Mouse (Mus musculus) activated CD4-positive, CD25-positive, alpha-beta regulatory T cell, adult 4 months (primary cell): Measurements from ENCODE around the gene Zfp874b. TPM values are rescaled to one million over a fixed set of nuclear protein-coding genes. Genes with fewer than 3 reads are reported as not detected.
"Not testable (repeated sequence)": the region's sequence is repeated elsewhere in the genome, so short reads cannot be mapped to it uniquely, and the experiment has no call there.

ENCODE experiments used
- ATAC-seq: one replicate; pipeline ENCODE4 v1.8.0; 2017
- polyA plus RNA-seq, 2 experiments: library from polyadenylated mRNA; unstranded; fragments of 100-300 nt; shearing (Covaris generic); gene quantifications; one replicate each; pipeline ENCODE4 v1.2.1; 2017

The Zfp874b gene
- 10 to 100 TPM in 1 of 2 experiments, 1 to 10 TPM in 1; 9.3 to 10.8 TPM for polyA plus RNA-seq

DNA sequence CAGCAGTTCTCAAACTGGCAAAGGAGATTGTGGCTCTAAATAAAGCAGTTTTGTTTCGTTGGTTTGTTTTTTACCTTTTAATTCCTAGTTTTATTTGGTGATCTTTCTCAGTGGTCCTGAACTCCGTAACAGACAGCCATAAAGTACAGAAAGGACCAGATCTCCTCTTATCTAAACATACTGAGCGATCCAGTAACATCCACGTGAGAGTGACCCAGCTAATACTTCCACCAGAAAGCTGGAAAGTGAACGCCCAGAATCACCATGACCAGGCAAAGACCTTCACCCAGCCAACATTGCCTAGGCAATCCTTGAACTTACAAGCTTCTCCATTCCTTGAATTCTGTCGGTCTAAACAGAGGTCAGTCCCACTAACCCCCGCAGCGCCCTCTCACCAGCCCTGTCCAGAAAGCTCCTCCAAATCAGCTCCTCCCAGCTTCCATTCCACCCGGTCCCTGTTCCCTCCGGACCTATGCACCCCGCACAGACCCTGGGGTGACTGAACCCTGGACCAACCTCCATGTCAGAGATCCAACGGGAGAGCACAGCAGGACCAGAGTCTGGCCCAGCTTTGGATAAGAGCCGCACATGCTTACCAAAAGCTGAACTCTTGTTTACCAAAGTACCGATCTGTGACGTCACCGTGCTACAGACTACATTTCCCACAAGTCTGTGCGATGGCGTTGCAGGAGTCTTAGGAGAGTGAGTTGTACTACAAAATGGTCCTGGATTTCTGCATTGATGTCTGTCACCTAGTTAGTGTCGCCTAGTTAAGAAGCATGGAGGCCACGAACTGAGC, at the start of gene Zfp874b:
TSS of gene Zfp874b (minus strand) at position 634 of the 799 bp plus-strand sequence.
- peak; percentile 98 for ATAC-seq

- no peak for ATAC-seq
These were observed 43.1 kb upstream of the Zfp874b start for GRCm38 (mm10) chr13:67527049-67527730.

DNA sequence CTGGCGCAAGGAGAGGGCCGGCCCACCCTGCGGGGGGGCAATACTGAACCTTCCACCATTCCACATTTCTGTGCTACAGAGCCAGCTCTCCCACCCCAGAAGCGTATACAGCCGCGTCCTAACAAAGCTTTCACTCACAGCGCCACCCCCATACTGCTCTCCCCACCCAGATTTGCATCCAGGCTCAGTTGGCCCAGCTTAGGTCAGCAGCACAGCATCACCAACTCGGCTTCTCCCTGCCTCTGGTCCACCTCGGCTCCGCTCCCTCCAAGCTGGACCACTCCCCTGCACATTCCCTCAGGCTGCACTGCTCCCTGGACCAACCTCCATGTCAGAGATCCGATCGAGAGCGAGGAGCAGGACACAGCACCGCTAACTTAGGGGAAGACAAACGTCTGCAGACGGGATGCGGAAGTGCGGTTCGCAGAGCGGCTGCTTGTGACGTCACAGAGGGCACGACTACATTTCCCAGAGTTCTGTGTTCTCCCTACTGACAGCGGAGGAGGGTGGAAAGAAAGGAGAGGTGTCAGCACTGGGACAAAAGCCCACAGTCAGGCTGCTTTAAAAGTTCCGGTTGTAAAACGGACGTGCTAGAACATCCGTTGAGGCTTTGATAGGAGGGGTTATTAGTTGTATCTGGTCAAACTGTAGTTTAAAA, 41.8 kb upstream of the Zfp874b start, which contains the start of the genes Gm26965 and Zfp87:
TSS of gene Gm26965 (minus strand) at position 399 of the 658 bp plus-strand sequence.
TSS of gene Zfp87 (minus strand) at position 425 of the 658 bp plus-strand sequence.
- peak; percentile 99 for ATAC-seq

- ATAC-seq: no peak
These were observed 16.9 kb upstream of the Zfp874b start for GRCm38 (mm10) chr13:67500908-67501307.

- peak; percentile 99 for ATAC-seq
These were observed 16.1 kb upstream of the Zfp874b start, which contains the start of gene Zfp58 for GRCm38 (mm10) chr13:67500084-67500719. Zfp58 (minus strand) TSS chr13:67500555.

GRCm38 (mm10) chr13:67495631-67496030, 11.6 kb upstream of the Zfp874b start:
- ATAC-seq: no peak

DNA sequence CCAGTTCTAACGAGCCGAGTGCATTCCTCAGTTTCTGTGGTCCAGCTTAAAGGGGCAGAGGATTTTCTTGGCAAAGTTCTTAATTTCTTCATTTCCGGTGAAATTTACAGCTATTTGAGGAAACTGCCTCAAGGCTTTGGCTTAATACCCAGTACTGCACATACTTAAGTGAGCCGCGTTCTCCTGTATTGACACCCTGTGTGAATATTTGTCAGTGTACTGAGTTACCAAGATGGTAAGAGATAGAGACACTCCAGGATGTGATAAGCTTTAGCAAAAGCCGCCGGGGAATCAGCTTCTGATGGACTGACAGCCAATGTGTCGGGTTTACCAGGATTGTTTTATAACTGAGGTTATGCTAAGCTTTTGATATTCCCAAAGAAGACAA, 360 bp upstream of the Zfp874b start:
- ATAC-seq: peak; percentile 22

DNA sequence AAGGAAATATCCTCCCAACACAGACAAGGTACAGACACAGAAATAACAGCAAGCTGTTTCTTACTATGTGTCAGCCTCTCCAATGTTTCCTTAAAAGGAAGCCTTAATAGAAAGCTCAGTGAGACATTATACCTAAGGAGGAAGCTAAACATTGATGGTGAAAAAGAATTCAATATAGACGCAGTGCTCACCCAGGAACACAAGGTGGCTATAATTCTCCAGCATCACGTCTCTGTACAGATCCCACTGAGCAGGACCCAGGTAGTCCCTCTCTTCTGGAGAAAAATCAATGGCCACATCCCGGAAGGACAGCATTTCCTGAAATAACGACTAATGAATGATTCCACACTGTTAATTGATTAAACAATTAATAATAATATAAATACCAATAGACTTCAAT, 2.5 kb downstream of the Zfp874b start:
- no peak for ATAC-seq

DNA sequence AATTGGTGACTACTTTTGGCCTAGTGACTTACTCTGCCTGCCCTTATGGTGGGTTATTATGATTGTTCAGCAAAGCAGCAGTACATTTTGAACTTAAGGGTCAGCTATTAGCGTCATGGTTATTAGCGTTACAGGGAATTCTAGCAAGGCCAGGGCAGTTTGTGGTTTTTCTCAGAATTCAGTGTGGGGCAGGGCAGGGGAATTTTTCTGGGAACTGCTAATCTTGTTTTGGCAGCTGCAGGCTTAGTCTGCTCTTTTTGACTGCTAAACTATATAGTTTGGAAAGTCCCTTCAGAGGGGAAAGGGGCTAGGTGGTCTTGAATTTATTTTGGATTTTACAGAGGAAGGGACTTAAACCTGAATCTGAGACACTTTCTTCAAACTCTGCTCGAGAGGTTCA, 14.8 kb downstream of the Zfp874b start:
- ATAC-seq: no peak

GRCm38 (mm10) chr13:67463506-67464185, 20.4 kb downstream of the Zfp874b start:
- ATAC-seq: not testable (repeated sequence)

DNA sequence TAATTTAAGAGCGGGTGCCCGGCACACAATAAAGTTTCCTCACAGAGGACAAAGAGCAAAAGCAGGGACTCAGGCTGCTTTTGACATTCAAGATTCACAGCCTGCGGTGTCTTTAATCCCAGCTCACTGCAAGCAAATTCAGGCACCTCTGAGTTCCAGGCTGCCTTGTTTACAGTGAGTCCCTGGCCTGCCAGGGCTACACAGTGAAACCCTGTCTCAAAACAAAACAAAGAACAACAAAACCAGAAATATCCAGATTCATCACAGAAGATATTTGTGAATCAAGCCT, 32.1 kb downstream of the Zfp874b start:
- no peak for ATAC-seq

DNA sequence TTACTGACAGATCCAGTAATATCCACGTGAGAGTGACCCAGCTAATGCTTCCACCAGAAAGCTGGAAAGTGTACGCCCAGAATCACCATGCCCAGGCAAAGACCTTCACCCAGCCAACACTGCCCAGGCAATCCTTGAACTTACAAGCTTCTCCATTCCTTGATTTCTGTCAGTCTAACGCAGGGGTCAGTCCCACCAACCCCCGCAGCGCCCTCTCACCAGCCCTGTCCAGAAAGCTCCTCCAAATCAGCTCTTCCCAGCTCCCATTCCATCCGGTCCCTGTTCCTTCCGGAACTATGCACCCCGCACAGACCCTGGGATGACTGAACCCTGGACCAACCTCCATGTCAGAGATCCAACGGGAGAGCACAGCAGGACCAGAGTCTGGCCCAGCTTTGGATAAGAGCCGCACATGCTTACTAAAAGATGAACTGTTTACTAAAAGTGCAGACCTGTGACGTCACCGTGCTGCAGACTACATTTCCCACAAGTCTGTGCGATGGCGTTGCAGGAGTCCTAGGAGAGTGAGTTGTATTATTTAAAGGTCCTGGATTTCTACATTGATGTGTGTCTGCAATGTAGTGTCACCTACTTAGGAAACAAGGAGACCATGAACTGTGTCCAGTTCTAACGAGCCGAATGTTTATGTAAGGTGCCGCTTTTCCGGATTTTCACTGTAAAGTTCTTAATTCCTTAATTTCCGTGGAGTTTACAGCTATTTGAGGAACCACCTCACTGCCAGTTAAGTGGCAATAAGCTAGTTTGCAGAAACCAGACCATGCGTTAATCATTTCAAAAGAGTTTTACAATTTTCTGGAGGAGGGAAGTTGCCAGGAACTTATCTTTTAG, 32.7 kb downstream of the Zfp874b start, which contains the start of gene Zfp874a:
TSS of gene Zfp874a (minus strand) at position 453 of the 849 bp plus-strand sequence.
- peak; percentile 100 for ATAC-seq

DNA sequence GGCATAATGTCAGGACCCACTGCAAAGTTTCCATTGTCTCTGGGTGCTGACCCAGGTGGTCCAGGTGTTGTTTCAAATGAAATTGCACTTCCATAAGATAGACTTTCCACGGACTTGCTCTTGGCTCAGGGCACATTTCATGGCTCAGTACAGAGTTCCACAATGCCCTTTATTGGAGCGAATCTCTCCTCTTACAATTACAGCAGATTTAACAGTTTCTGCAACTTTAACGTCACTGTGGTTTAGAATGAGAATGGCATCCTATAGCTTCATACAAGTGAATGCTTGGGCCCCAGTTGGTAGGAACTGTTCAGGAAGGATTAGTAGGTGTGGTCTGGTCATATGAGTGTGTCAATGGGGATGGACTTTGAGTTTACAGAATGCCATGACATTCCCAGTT, 47.0 kb downstream of the Zfp874b start:
- ATAC-seq: not testable (repeated sequence)

- no peak for ATAC-seq
These were observed 55.9 kb downstream of the Zfp874b start for GRCm38 (mm10) chr13:67428116-67428515.

DNA sequence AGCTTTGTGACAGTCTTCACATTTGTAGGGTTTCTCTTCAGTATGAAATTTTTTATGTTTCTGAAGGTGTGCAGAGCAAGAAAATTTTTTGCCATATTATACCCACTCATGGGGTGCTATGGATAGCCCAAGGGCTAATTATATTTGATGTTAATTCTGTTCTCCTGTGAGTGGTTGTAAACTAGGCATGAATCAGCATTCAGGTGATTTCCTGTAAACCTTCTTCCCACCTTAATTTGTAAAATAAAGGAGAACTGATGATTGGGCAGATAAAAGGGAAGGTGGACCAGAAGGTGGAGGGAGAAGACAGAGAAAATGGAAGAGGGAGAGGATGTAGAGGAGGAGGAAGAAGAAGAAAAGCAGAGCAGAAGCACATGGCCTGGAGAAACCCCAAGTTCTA, 58.4 kb downstream of the Zfp874b start:
- ATAC-seq: not testable (repeated sequence)

DNA sequence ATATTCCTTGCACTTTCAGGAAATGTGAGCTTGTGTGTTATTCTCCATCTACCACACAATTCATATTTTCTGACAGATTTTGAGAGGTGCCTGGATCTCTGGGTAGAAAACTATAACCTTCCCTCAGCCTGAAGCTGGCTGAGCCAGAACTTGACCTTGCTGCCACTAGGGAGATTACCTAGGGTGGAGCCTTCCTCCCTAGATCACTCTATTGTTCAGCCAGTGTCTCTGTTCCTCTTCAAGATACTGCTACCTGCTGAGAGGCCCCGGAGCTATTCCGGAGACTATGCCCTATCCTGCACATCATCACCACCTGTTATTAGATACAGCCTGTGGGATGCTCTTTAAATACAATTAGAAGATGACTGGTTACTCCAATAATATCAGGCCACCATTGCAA, 61.5 kb downstream of the Zfp874b start:
- ATAC-seq: not testable (repeated sequence)

Other genes with a start within 250 kb of the Zfp874b start
- gene Zfp458, start 205.8 kb downstream of the Zfp874b start, polyA plus RNA-seq: 1 to 10 TPM; 2.2 to 2.4 TPM
- 1 to 10 TPM in 1 of 2 experiments, not detected in 1; 1.9 TPM for gene Zfp457, start 177.8 kb downstream of the Zfp874b start, polyA plus RNA-seq
- gene Zfp595, start 151.7 kb downstream of the Zfp874b start, polyA plus RNA-seq: 1 to 10 TPM; 5.4 to 5.9 TPM
- gene Gm28044, start 123.7 kb downstream of the Zfp874b start, polyA plus RNA-seq: not detected
- 1 to 10 TPM; 2.9 to 3.4 TPM for gene Zfp953, start 123.7 kb downstream of the Zfp874b start, polyA plus RNA-seq
- gene Gm28041, start 108.5 kb downstream of the Zfp874b start, polyA plus RNA-seq: 1 to 10 TPM; 1.3 to 2.3 TPM
- gene Zfp456, start 108.4 kb downstream of the Zfp874b start, polyA plus RNA-seq: 1 to 10 TPM; 6.5 to 8.4 TPM
- gene Zfp429, start 84.4 kb downstream of the Zfp874b start, polyA plus RNA-seq: 10 to 100 TPM; 20.6 to 23.0 TPM
- gene Zfp459, start 62.8 kb downstream of the Zfp874b start, polyA plus RNA-seq: 1 to 10 TPM; 1.8 to 3.1 TPM
- 10 to 100 TPM; 13.5 to 15.2 TPM for gene Zfp874a, start 32.6 kb downstream of the Zfp874b start, polyA plus RNA-seq
- gene Zfp58, start 16.3 kb upstream of the Zfp874b start, polyA plus RNA-seq: 10 to 100 TPM; 15.9 to 17.9 TPM
- gene Gm26965, start 41.9 kb upstream of the Zfp874b start, polyA plus RNA-seq: 1 to 10 TPM in 1 of 2 experiments, not detected in 1; 4.7 TPM
- gene Zfp87, start 41.9 kb upstream of the Zfp874b start, polyA plus RNA-seq: 10 to 100 TPM; 52.0 to 61.6 TPM
- gene Zfp748, start 69.6 kb upstream of the Zfp874b start, polyA plus RNA-seq: 10 to 100 TPM; 17.4 to 23.4 TPM
- gene Zfp729b, start 125.4 kb upstream of the Zfp874b start, polyA plus RNA-seq: 1 to 10 TPM; 8.8 to 9.2 TPM
- 1 to 10 TPM; 2.5 to 5.2 TPM for gene Gm49345, start 153.5 kb upstream of the Zfp874b start, polyA plus RNA-seq
- 1 to 10 TPM; 6.7 to 8.0 TPM for gene Zfp729a, start 153.5 kb upstream of the Zfp874b start, polyA plus RNA-seq
- gene Zfp738, start 202.8 kb upstream of the Zfp874b start, polyA plus RNA-seq: 10 to 100 TPM; 11.9 to 16.7 TPM
- 1 to 10 TPM; 6.8 to 7.4 TPM for gene Zfp65, start 244.9 kb upstream of the Zfp874b start, polyA plus RNA-seq